Mouse (Mus musculus): ENCODE measurements at regions not wholly inside any gene's neighbourhood (a gene's known extent, or its start where the extent isn't known, plus 50 kb on each side); places are given as distances from the start of the nearest gene placed in this dataset.

DNA sequence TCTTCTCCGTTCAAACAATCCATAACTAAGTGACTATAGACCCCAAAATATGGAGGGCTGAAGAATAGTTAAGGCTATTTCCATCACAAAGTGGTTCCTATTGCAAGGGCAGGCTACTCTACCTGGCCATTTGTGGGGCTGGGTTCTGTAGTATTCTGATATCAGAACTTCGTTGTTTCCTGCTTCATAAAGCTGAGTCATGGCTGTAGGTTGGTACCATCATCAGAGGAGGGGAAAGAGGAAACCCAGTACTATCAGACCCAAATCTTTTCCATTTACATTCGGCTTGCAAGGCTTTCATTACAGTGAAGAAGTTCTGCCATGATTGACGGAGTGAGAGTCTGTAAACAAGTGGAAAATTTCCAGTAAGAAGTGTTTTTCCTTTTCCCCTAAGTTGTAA is 284.6 kb downstream of the Rapgef2 start:
- TF ChIP-seq CTCF (conservative IDR thresholded peaks at IDR 0.05; ENCODE audit: insufficient read depth, insufficient read length, low read depth, low read length) = no peak
- TF ChIP-seq POLR2A (IDR thresholded peaks at IDR 0.05; ENCODE audit: low read depth, low read length) = no peak
